Mouse (Mus musculus) limb, embryonic 14.5 days (tissue): ENCODE measurements around the gene Wdr90. TPM values are rescaled to one million over a fixed set of nuclear protein-coding genes. Genes with fewer than 3 reads are reported as not detected.

Experiments
- ATAC-seq: fragments of 200-750 bp; cut with Nextera tagmentation; 2 replicates; pipeline ENCODE4 v1.8.0; 2017; ENCODE audit warnings: low read depth, moderate number of reproducible peaks, moderate TSS enrichment; ENCODE audit not compliant: low FRiP score
- DNase-seq: peaks from one replicate; pipeline ENCODE4 v3.0.0-alpha.2; 2015; ENCODE audit warnings: low spot score
- H3K27ac ChIP-seq: fragments of 300-500 bp; sonication (generic); replicated peaks from 2 replicates; pipeline ENCODE4 v1.5.1; 2014; ENCODE audit warnings: low read depth, mild to moderate bottlenecking, low read length, moderate library complexity, mixed read lengths
- H3K27me3 ChIP-seq: fragments of 300-500 bp; sonication (generic); 2 replicates; pipeline ENCODE4 v1.6.1; 2014; ENCODE audit warnings: low read length, mixed read lengths; ENCODE audit not compliant: control insufficient read depth, insufficient read depth
- H3K36me3 ChIP-seq: fragments of 300-500 bp; sonication (generic); 2 replicates; pipeline ENCODE4 v1.6.1; 2014; ENCODE audit warnings: mild to moderate bottlenecking, low read length, moderate library complexity, mixed read lengths; ENCODE audit not compliant: control insufficient read depth, insufficient read depth
- H3K4me1 ChIP-seq: fragments of 300-500 bp; sonication (generic); 2 replicates; pipeline ENCODE4 v1.6.1; 2014; ENCODE audit warnings: antibody characterized with exemption, low read length, mixed read lengths; ENCODE audit not compliant: control insufficient read depth, insufficient read depth
- H3K4me2 ChIP-seq: fragments of 300-500 bp; sonication (generic); replicated peaks from 2 replicates; pipeline ENCODE4 v1.6.1; 2014; ENCODE audit warnings: low read depth, mild to moderate bottlenecking, low read length, moderate library complexity; ENCODE audit not compliant: severe bottlenecking
- H3K4me3 ChIP-seq: fragments of 300-500 bp; sonication (generic); replicated peaks from 2 replicates; pipeline ENCODE4 v1.5.1; 2014; ENCODE audit warnings: low read length
- H3K9ac ChIP-seq: fragments of 300-500 bp; sonication (generic); 2 replicates; pipeline ENCODE4 v1.6.1; 2014; ENCODE audit warnings: mild to moderate bottlenecking, low read depth, low read length, moderate library complexity; ENCODE audit not compliant: severe bottlenecking
- H3K9me3 ChIP-seq: fragments of 300-500 bp; sonication (generic); 2 replicates; pipeline ENCODE4 v1.6.1; 2016; ENCODE audit warnings: low read length; ENCODE audit not compliant: control insufficient read depth
- POLR2A ChIP-seq: fragments of 200-500 bp; IDR thresholded peaks from 2 replicates; pipeline ENCODE4 v1.8.0; 2012; ENCODE audit warnings: inconsistent platforms, mild to moderate bottlenecking, moderate library complexity, borderline replicate concordance; ENCODE audit not compliant: insufficient read depth, insufficient read length; ENCODE audit errors: extremely low read depth
- WGBS: fragments of 180-500 bp; shearing (Covaris S2); extraction: QIAGEN DNeasy Blood & Tissue Kit; methylation state at CpG from one replicate; pipeline ENCODE4 v1.1.7; 2014; 5-methylcytosine and 5-hydroxymethylcytosine counted together
- polyA plus RNA-seq, 2 experiments: library from polyadenylated mRNA; depleted of rRNA in 1 of 2; stranded (reverse) in 1 of 2; unstranded in 1 of 2; fragments of >200 nt; fragmentation: Nextera tagmentation in 1 of 2; extraction: Ambion mirVana in 1 of 2; gene quantifications; 2 replicates each; pipeline versions ENCODE4 v1.2.1 to v1.2.3; 2012 to 2014

Gene Wdr90
- polyA plus RNA-seq, 2 experiments: 18.1 to 68.0 TPM

DNA sequence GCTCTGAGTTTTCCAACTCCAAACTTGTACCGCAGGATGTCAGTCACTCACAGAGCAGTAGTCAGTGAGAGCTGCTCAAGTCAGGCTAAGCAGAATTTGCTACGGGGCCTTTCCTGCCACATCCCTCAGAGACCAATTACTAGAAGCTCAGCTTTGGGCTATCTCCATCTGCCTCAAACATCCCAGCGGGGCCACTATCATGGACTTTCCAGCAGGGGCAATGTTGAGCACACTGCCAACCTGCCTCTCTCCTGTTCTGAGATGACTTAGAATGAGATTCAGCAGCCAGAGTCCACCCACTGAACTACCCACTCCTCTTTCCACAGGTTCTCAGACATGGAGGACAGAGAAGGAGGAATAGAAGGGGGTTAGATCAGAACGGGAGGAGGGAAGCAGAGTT is 24.3 kb upstream of the Wdr90 start:
- WGBS: 67% methylated on average over 4 of the region's 4 CpGs
- H3K27me3 ChIP-seq: no peaks in the 10 kb centered on the region
- no peak overlapping the region for H3K9ac ChIP-seq
- no peak overlapping the region for H3K4me3 ChIP-seq
- ATAC-seq (no peak), DNase-seq (no peak)
- TF ChIP-seq POLR2A: no peak
- H3K4me1 ChIP-seq: no peaks in the 10 kb centered on the region
- H3K4me2 ChIP-seq: no peak overlapping the region
- H3K27ac ChIP-seq: no peak overlapping the region
- H3K36me3 ChIP-seq: peaks cover 71% of the 10 kb centered on the region
- no peaks in the 10 kb centered on the region for H3K9me3 ChIP-seq

GRCm38 (mm10) chr17:25883824-25884223 is 22.5 kb upstream of the Wdr90 start:
- no peaks in the 10 kb centered on the region for H3K4me1 ChIP-seq
- no peak for DNase-seq
- H3K27me3 ChIP-seq: no peaks in the 10 kb centered on the region
- H3K36me3 ChIP-seq: peaks cover 66% of the 10 kb centered on the region
- H3K9me3 ChIP-seq: no peaks in the 10 kb centered on the region
- no peak for ATAC-seq
- 96% methylated on average over 3 of the region's 3 CpGs for WGBS
- no peak overlapping the region for H3K27ac ChIP-seq
- H3K4me2 ChIP-seq: no peak overlapping the region
- H3K9ac ChIP-seq: no peak overlapping the region
- H3K4me3 ChIP-seq: no peak overlapping the region
- TF ChIP-seq POLR2A: no peak

- DNase-seq: no peak
- Histone ChIP-seq H3K9ac (no peak overlapping the region), H3K9me3 (no peaks in the 10 kb centered on the region), H3K4me3 (no peak overlapping the region), H3K27me3 (no peaks in the 10 kb centered on the region), H3K27ac (no peak overlapping the region), H3K4me2 (no peak overlapping the region), H3K4me1 (no peaks in the 10 kb centered on the region), H3K36me3 (peaks cover 66% of the 10 kb centered on the region)
- ATAC-seq: no peak
- 82% methylated on average over 8 of the region's 8 CpGs for WGBS
- no peak for TF ChIP-seq POLR2A
Measured at GRCm38 (mm10) chr17:25883268-25883667, 22.0 kb upstream of the Wdr90 start.

DNA sequence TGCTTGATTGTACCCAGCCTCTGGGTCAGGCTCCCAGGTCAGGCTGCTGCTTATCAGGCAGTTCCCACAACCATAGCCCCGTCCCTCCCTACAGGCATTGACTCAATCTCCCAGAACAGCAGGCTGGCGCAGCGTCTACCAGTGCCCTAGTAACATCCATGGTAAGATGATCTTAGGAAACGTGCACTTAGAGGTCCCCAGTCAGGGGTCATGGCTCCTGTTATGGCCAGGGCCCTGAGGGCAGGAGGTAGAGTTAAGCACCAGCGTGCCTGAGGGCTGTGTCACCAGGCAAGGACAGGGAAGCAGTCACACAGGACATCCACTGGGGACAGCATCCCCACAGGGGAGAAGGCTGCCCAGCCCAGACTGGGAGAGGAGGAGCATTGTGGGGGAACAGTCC is 21.0 kb upstream of the Wdr90 start:
- DNase-seq (no peak), ATAC-seq (no peak)
- H3K9ac ChIP-seq: no peak overlapping the region
- H3K27ac ChIP-seq: no peak overlapping the region
- no peak for TF ChIP-seq POLR2A
- 44% methylated on average over 5 of the region's 5 CpGs for WGBS
- no peak overlapping the region for H3K4me2 ChIP-seq
- no peak overlapping the region for H3K4me3 ChIP-seq
- no peaks in the 10 kb centered on the region for H3K9me3 ChIP-seq
- no peaks in the 10 kb centered on the region for H3K27me3 ChIP-seq
- H3K36me3 ChIP-seq: peaks cover 72% of the 10 kb centered on the region
- no peaks in the 10 kb centered on the region for H3K4me1 ChIP-seq

GRCm38 (mm10) chr17:25881691-25882090 is 20.4 kb upstream of the Wdr90 start:
- Histone ChIP-seq H3K4me3 (no peak overlapping the region), H3K4me1 (no peaks in the 10 kb centered on the region; the same call in 1 of the 2 replicates), H3K9ac (no peak overlapping the region), H3K36me3 (peaks cover 66% of the 10 kb centered on the region), H3K27ac (no peak overlapping the region), H3K27me3 (no peaks in the 10 kb centered on the region), H3K9me3 (no peaks in the 10 kb centered on the region), H3K4me2 (no peak overlapping the region)
- no peak for TF ChIP-seq POLR2A
- DNase-seq: no peak
- WGBS: 33% methylated on average over 4 of the region's 4 CpGs
- ATAC-seq: no peak
